Mouse (Mus musculus) CH12.LX (cell line): ENCODE measurements around the gene Mybphl.

Source experiments
- JUN ChIP-seq: IDR thresholded peaks from 2 replicates; pipeline ENCODE4 v1.6.1; 2011; ENCODE audit warnings: low read depth, mild to moderate bottlenecking, low read length, improper control_type of control experiment, moderate library complexity; ENCODE audit not compliant: insufficient read depth
- USF1 ChIP-seq: IDR thresholded peaks from 2 replicates; pipeline ENCODE4 v1.6.1; 2014; ENCODE audit warnings: low read depth, mild to moderate bottlenecking, inconsistent platforms, low read length, improper control_type of control experiment

DNA sequence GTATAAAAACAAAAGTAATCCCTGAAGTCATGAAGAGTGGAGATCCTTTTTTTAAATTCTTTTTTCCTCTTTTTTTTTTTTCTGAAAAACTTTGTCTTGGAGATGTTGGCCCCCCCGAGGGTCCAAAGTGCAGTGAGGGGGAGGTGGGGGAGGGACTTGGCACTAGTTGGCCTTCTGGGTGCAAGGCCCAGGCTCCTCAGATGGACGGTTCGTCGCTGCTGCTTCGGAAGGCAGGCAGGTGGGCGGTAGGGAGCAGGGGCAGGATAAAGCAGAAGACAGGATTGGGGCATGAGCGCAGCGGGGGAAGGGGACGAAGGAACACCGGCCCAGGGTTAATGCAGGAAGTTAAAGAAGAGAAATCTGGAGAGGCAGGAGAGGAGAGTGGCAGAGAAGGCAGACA, 27.6 kb downstream of the Mybphl start:
- TF ChIP-seq JUN (no peak), USF1 (no peak)
